Mouse (Mus musculus) mouse embryonic stem cell (cell line): ENCODE measurements around the gene Tha1.

ENCODE experiments used
- in situ Hi-C, 2 experiments: fragments of 300-500 bp; cut with MboI; formaldehyde crosslinking; loops; 1 replicate in 1 of 2; 3 replicates in 1 of 2; pipeline ENCODE4 v1.14.3; 2019 to 2020; ENCODE audit warnings: low sequenced_read_pairs in 2 of 2, low pct_unique_long_range_greater_than_20kb in 1 of 2, mixed read lengths in 1 of 2; ENCODE audit not compliant: unreplicated experiment in 1 of 2

Gene Tha1

DNA sequence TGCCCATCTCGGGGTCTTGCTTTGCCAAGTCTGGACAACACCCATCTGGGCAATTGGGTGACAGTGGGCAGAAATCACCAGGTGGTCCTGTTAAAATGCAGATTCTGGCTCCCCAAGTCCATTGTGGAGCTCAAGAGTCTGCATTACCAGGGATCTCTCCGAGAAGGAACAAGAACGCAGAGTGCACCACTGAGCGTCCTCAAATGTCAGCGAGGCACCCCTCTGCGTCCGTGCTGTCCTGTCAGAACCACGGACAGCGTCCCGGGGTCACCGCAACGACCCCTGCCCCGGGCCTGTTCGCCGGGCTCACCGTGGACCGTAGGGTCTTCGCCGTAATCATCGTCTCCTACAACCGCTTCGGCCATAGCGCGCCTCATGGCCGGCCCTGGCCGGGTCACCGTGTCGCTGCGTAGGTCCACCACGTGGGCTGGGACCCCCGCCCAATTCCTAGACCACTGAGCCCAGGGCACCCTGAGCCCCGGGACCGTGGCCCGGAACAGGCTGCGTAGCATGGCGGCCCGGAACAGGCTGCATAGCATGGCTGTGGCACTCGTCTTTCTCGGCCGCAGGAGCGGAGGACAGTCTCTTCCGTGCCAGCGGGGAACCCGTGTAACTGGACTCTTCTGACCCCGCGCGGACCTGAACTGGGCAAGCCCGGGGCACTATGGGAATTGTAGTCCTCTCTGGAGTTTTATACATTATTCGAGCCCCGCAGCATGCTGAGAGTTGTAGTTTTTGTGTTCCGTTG lies at the start of gene Tha1:
Tha1 (minus strand) TSS at position 621 of the 748 bp plus-strand sequence.
- in situ Hi-C loops: loop anchor here (5.0 to 10.0 kb wide), 2 partner anchors 152 to 219 kb away; no protein-coding TSS in a partner anchor

DNA sequence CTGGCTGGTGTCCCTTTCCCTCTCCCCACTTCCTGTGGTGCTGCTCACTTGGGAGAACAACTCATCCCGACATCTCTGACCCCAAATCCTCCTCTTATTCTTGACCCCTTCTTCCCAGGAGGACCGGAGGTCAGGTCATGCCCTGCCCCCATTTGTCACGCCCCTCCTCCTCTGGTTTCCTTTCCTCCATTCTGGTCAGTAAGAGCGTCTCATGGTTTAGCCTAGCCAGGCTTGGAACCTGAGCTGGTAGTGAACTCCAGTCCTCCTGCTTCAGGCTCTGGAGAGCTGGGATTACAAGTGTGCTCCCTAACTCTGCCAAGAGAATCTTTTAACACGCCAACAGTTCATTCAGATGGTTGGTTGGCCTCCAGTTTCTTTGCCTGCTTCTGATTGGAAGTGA lies 45.9 kb upstream of the Tha1 start:
- in situ Hi-C loops: no loop called here

- in situ Hi-C loops: no loop called here
Observed at GRCm38 (mm10) chr11:117918541-117918940, 45.3 kb upstream of the Tha1 start.

DNA sequence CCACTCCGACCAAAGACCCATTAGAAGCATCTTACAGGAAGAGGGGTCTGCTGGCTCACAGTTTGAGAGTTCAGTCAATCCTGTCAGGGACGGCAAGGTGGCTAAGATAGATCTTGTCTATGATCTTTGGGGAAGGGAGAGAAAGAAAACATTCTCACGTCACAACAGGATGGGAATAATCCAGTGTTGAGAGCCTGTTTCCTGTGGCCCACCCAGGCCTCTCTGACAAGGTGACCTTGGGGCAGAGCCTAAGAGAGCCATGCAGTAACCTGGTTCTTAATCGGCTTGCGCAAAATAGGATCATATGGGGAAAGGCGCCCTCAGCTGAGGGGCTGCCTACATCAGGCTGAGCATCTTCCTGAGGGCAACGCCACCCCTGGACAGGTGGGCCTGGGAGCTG lies 42.6 kb upstream of the Tha1 start:
- in situ Hi-C loops: no loop called here

DNA sequence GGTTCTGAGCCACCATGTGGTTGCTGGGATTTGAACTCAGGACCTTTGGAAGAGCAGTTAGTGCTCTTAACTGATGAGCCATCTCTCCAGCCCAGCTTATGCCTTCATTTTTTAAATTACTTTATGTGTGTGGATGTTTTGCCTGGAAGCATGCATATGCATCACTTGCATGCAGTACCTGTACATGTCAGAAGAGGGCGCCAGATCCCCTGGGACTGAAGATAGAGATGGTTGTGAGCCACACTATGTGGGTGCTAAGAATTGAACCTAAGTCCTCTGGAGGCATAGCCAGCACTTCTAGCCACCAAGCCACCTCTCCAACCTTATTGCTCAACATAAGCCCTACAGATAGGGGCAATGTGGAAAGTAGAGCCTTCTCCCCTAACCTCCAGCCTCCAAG lies 42.1 kb upstream of the Tha1 start:
- in situ Hi-C loops: no loop called here

DNA sequence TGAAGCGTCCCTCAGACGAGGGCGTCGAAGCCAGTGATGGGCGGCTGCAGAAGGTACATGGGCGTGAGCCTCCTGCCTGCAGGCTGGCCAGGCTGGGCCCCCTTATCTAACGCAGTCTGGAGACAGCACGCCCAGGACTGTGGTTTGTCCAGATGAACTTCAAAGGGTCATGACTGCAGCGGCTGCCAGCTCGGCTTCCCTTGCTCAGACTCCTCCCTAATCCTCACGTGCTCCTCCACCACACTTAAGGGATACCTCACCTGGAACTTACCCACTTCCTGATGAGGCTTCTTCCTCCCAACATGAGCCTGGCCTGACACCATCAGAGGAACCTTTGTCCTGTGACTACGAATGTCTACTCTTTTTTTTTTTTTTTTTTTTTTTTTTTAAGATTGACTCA lies 41.2 kb upstream of the Tha1 start:
- in situ Hi-C loops: no loop called here

- in situ Hi-C loops: no loop called here
Observed at GRCm38 (mm10) chr11:117912684-117913352, 39.5 kb upstream of the Tha1 start.

GRCm38 (mm10) chr11:117909337-117909736 lies 36.1 kb upstream of the Tha1 start:
- in situ Hi-C loops: no loop called here

DNA sequence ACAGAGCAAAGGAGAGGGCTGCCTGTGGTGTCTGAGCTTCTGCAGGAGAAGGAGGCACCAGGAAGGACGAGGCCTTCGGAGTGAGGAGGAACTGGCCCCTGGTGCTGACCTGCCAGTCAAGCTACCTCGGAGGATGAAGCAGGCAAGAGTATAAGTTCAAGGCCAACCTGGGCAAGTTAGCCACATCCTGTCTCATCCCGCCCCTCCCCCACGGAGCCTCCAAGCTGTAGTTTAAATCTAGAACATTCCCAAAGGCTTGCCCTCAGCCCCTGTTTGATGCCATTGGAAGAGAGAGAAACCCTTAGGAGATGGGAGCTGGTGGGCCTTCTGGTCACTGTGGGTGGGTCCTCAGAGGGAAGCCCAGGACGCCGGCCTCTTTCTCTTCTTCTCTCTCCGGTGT lies 31.2 kb upstream of the Tha1 start:
- in situ Hi-C loops: no loop called here

- in situ Hi-C loops: no loop called here
Observed at GRCm38 (mm10) chr11:117902282-117902681, 29.0 kb upstream of the Tha1 start.

- in situ Hi-C loops: no loop called here
Observed at GRCm38 (mm10) chr11:117896533-117896932, 23.3 kb upstream of the Tha1 start.

DNA sequence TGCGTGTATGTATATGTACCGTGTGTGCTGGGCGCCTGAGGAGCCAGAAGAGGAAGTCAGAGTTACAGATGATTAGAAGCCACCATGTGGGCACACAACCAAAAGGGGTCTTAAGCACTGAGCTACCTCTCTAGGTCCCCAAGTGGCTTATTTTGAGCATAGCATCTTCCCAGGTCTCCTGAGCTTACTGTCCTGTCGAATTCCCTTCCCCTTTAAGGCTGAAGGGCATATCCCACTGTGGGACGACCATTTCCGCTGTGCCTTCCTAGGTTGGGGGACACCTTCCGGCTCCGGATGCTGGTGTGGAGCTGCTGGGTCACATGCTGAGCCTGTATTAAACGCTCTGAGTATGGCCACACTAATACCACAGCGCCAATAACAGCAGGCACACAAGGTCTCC lies 21.4 kb upstream of the Tha1 start:
- in situ Hi-C loops: no loop called here

DNA sequence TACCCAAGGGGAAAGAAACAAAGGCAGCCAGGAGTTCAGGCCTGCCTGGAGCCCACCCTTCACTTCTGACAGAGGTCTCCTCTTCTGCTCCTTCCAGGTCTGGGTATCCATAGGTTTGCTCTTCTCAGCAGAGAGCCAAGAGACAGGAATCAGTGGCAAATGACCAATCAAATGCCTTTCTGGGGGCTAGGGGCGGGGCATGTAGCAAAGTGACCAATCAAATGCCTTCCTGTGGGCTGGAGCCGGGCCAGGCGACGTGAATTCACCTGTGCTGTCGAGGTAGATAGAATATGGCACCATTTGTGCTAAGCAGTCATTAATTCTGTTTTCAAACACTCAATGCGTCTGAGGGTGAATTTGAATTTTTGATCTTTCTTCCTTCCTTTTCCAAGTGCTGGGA lies 18.9 kb upstream of the Tha1 start:
- in situ Hi-C loops: no loop called here

DNA sequence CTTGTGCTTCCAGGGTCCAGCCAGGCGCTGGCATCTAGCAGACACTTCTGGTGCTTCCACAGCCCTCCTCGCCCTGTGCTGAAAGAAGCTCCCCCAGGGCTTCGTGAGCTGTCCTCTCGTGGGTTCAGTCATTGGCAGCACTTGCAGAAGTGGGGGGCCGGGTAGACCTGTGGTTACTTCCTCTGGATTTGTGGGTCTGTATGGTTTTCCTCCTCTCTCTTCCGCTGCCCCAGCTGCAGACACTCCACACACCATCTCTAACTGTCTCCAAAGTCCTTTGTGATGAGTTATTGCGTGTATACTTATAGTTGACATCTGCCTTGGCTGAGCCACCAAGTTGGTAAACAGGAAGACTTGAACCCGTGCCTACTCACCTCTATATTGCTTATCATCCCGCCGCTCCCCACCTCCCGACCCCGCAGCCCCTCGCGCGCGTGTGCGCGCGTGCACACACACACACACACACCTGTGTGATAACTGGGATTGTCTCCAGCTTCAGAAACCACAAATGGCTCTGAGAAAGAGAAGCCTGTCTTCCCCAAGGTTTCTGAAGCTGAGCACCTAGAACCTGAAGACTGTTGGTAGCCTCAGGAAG lies 18.4 kb upstream of the Tha1 start:
- in situ Hi-C loops: no loop called here

GRCm38 (mm10) chr11:117890519-117891282 lies 17.4 kb upstream of the Tha1 start:
- in situ Hi-C loops: no loop called here

DNA sequence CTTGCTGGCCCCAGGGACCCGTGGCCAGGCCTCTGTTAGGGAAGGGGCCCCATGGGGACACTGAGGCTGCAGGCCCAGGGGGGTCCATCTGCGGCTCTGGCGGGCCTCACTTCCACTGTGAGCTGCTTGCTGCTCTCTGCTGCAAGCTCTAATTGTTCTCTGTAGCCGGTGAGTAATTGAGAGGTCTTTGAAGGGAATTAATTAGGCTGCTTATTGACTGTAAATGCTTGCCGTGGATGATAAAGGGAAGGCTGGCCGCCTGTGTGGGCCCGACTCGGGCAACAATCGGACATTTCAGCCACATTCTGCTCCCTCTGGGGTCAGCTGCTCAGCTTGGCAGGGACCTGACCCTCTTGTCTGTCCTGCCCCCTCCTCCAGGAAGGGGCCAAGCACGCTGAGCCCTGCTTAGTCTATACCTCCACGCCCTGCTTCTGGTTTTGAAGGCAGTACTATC lies 16.6 kb upstream of the Tha1 start:
- in situ Hi-C loops: loop anchor here in 1 of 2 experiments (10.0 kb wide), 1 partner anchor 135 kb away; no protein-coding TSS in a partner anchor

DNA sequence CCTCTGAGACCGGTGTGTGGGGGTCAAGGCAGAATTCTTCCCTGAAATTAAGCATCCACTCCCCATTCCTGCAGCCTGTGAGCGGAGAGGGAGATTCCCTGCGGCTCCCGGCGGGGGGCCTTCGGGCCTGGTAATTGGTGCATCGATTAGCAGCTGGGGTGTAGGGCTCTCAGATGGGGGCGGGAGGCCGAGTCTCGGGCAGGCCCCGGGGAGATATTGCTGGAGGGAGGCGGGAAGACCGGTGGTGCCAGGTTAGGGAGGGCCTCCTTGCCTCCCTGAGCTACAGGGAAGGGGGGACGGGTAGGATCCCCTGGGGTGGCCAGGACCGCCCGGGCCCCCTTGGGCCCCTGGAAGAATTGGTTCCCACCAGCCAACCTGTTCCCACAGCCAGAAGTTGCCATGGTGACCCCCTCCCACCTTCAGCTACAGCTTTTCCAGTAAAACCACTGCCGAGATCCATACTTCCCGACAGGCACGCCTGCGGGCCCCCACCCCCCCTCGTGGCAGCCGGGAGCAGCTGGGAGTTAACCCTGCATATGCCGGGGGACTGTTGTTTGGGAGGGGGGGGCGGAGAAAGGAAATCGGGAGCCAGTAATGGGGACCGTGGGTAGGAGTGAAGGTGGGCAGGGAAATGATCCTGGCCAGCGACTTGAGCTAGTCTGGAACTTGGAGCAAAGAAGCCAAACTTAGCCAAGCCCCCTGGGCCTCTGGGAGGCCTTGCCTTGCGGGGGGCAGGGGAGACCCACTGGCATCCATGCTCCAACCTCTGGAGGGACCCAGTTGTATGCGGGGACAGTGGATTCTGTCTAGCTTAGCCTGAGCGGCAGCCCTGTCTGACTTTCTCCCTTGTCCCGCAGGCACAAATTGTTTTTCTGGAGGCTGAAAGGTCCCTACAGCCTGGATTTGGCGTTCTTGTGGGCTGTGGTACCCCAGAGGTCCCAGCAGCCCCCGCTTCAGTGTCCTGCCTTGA lies 15.9 kb upstream of the Tha1 start:
- in situ Hi-C loops: loop anchor here in 1 of 2 experiments (10.0 kb wide), 1 partner anchor 136 kb away; no protein-coding TSS in a partner anchor
